Mouse (Mus musculus) heart, adult 18-20 months (tissue): ENCODE results near the gene Vegfa. TPM values are rescaled to one million over a fixed set of nuclear protein-coding genes. Genes with fewer than 3 reads are reported as not detected.

ENCODE experiments used
- DNase-seq, 2 experiments: peaks; one replicate each; pipeline ENCODE4 v3.0.0; 2021 to 2022; ENCODE audit warnings: mixed read lengths in 1 of 2
- long read RNA-seq, 2 experiments: library from polyadenylated mRNA; stranded (forward); transcript quantifications; one replicate each; pipeline ENCODE4 v2.0.0; 2021
- total RNA-seq, 2 experiments: library from RNA; stranded (reverse); gene quantifications; 2 replicates each; pipeline ENCODE4 v1.2.3; 2021

Gene Vegfa
- 100 to 1,000 TPM; 233 to 240 TPM for total RNA-seq
- long read RNA-seq, experiment 1, transcript Vegfa-202 (7 exons, 3,451 nt) = minor isoform, 63 of 188 reads
- long read RNA-seq, experiment 1, transcript Vegfa-207 (8 exons, 1,973 nt) = major isoform, 69 of 188 reads
- long read RNA-seq, experiment 1, partial matches to known transcripts = 3 of 188 reads
- long read RNA-seq, experiment 1, other reads (novel, unspliced or antisense) = 45 of 188 reads
- long read RNA-seq, experiment 2, transcript Vegfa-202 (7 exons, 3,451 nt) = minor isoform, 20 of 107 reads
- long read RNA-seq, experiment 2, transcript Vegfa-207 (8 exons, 1,973 nt) = major isoform, 44 of 107 reads
- long read RNA-seq, experiment 2, partial matches to known transcripts = 2 of 107 reads
- long read RNA-seq, experiment 2, other reads (novel, unspliced or antisense) = 36 of 107 reads

- DNase-seq = peak; percentile 95 to 97
Observed at GRCm38 (mm10) chr17:46032257-46032991, at the start of gene Vegfa. TSS of gene Vegfa (minus strand) at chr17:46032369.

- DNase-seq = peak; percentile 77 to 82
Observed at GRCm38 (mm10) chr17:46081657-46082056, 49.5 kb upstream of the Vegfa start.

- DNase-seq = no peak
Observed at GRCm38 (mm10) chr17:46081042-46081441, 48.9 kb upstream of the Vegfa start.

GRCm38 (mm10) chr17:46080388-46080787 is 48.2 kb upstream of the Vegfa start:
- no peak for DNase-seq

- DNase-seq = no peak
Observed at GRCm38 (mm10) chr17:46079037-46079436, 46.9 kb upstream of the Vegfa start.

- peak in 1 of 2 experiments; percentile 32 for DNase-seq
Observed at GRCm38 (mm10) chr17:46077921-46078534, 45.9 kb upstream of the Vegfa start.

- DNase-seq = no peak
Observed at GRCm38 (mm10) chr17:46076260-46076551, 44.0 kb upstream of the Vegfa start.

GRCm38 (mm10) chr17:46075551-46076259 is 43.5 kb upstream of the Vegfa start:
- DNase-seq = no peak

GRCm38 (mm10) chr17:46075116-46075485 is 42.9 kb upstream of the Vegfa start:
- DNase-seq = peak in 1 of 2 experiments; percentile 27

- DNase-seq = no peak
Observed at GRCm38 (mm10) chr17:46074398-46075115, 42.4 kb upstream of the Vegfa start.

GRCm38 (mm10) chr17:46073730-46074301 is 41.6 kb upstream of the Vegfa start:
- peak; percentile 74 to 79 for DNase-seq

GRCm38 (mm10) chr17:46071531-46071930 is 39.4 kb upstream of the Vegfa start:
- DNase-seq = no peak

GRCm38 (mm10) chr17:46070046-46070445 is 37.9 kb upstream of the Vegfa start:
- no peak for DNase-seq

- no peak for DNase-seq
Observed at GRCm38 (mm10) chr17:46063974-46064312, 31.8 kb upstream of the Vegfa start.

GRCm38 (mm10) chr17:46063283-46063973 is 31.3 kb upstream of the Vegfa start:
- DNase-seq = peak; percentile 47 to 61

- no peak for DNase-seq
Observed at GRCm38 (mm10) chr17:46060253-46060652, 28.1 kb upstream of the Vegfa start.

GRCm38 (mm10) chr17:46059226-46059825 is 27.2 kb upstream of the Vegfa start:
- DNase-seq = no peak

- no peak for DNase-seq
Observed at GRCm38 (mm10) chr17:46056288-46056687, 24.1 kb upstream of the Vegfa start.

GRCm38 (mm10) chr17:46055736-46056135 is 23.6 kb upstream of the Vegfa start:
- no peak for DNase-seq

- DNase-seq = peak in 1 of 2 experiments; percentile 53
Observed at GRCm38 (mm10) chr17:46053291-46053842, 21.2 kb upstream of the Vegfa start.
